ENCODE assay signal across 8 mouse cellular contexts in the genomic region with DNA sequence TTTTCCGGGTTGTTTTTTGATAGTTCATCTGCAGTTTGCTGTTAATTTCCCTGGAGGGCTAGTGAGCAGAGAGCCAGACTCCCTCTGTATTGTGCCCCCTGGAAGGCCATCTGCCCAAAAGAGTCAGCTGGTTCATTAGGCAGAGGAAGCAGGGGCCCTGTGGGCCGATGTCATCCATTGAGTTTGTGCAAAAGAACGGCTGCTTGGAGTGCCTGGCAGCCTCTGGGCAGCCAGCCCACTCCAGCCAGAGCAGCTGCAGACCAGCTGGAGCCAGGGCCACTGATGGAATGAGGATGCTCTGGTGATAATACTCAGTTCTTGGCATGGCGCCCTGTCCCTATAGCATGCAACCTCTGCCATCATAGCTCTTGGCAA. TPM values are rescaled to one million over a fixed set of nuclear protein-coding genes. Genes with fewer than 3 reads are reported as not detected.
DNase-seq lines count a peak whose midpoint lies in the region; ATAC-seq and TF ChIP-seq lines count a peak whose summit lies in the region.

No protein-coding gene starts in this region.

- no peak overlapping the region for H3K4me2 ChIP-seq in lung, embryonic 14.5 days
- H3K4me2 ChIP-seq in hindbrain, embryonic 11.5 days (replicated peaks; ENCODE audit: low read depth, low read length), result no peak overlapping the region
- H3K4me2 ChIP-seq in limb, embryonic 14.5 days (replicated peaks; ENCODE audit: low read depth, low read length, severe bottlenecking), result no peak overlapping the region

- H3K9ac ChIP-seq in lung, embryonic 14.5 days, result no peak overlapping the region
- H3K9ac ChIP-seq in hindbrain, embryonic 11.5 days (ENCODE audit: low read depth, low read length), result no peak overlapping the region
- no peak overlapping the region for H3K9ac ChIP-seq in limb, embryonic 14.5 days (ENCODE audit: low read depth, low read length, severe bottlenecking)

- peak; percentile 62; the same call in 1 of the 2 replicates for ATAC-seq in lung, embryonic 14.5 days (ENCODE audit: insufficient read depth)
- peak; percentile 78 for ATAC-seq in hindbrain, embryonic 11.5 days (ENCODE audit: low FRiP score)
- peak; percentile 76 for ATAC-seq in limb, embryonic 14.5 days (ENCODE audit: low FRiP score, low read depth)

- no peak for TF ChIP-seq POLR2A in lung, adult 2 months (IDR thresholded peaks at IDR 0.05; ENCODE audit: borderline replicate concordance, extremely low read depth, low read depth, low read length)
- no peak for TF ChIP-seq POLR2A in limb, embryonic 14.5 days (IDR thresholded peaks at IDR 0.05; ENCODE audit: borderline replicate concordance, extremely low read depth, insufficient read depth, insufficient read length)

- H3K4me3 ChIP-seq in lung, embryonic 14.5 days (ENCODE audit: low read depth, low read length), result no peak overlapping the region
- no peak overlapping the region for H3K4me3 ChIP-seq in lung, adult 2 months (replicated peaks; ENCODE audit: extremely low read depth, low read depth, low read length)
- H3K4me3 ChIP-seq in hindbrain, embryonic 11.5 days (ENCODE audit: low read depth, low read length), result no peak overlapping the region
- H3K4me3 ChIP-seq in limb, embryonic 14.5 days (replicated peaks; ENCODE audit: low read length), result no peak overlapping the region

- H3K27me3 ChIP-seq in lung, embryonic 14.5 days (ENCODE audit: insufficient read depth, low read length), result no peaks in the 10 kb centered on the region
- no peaks in the 10 kb centered on the region for H3K27me3 ChIP-seq in hindbrain, embryonic 11.5 days (ENCODE audit: control insufficient read depth, insufficient read depth, low read length)
- no peaks in the 10 kb centered on the region for H3K27me3 ChIP-seq in limb, embryonic 14.5 days (ENCODE audit: control insufficient read depth, insufficient read depth, low read length)

- no peaks in the 10 kb centered on the region for H3K9me3 ChIP-seq in lung, embryonic 14.5 days (ENCODE audit: low read depth, low read length)
- H3K9me3 ChIP-seq in hindbrain, embryonic 11.5 days (ENCODE audit: control insufficient read depth, low read length), result no peaks in the 10 kb centered on the region
- H3K9me3 ChIP-seq in limb, embryonic 14.5 days (ENCODE audit: control insufficient read depth, low read length), result no peaks in the 10 kb centered on the region

- H3K36me3 ChIP-seq in lung, embryonic 14.5 days (ENCODE audit: insufficient read depth), result no peaks in the 10 kb centered on the region
- H3K36me3 ChIP-seq in hindbrain, embryonic 11.5 days (ENCODE audit: control insufficient read depth, insufficient read depth, low read length), result no peaks in the 10 kb centered on the region
- H3K36me3 ChIP-seq in limb, embryonic 14.5 days (ENCODE audit: control insufficient read depth, insufficient read depth, low read length), result no peaks in the 10 kb centered on the region

- DNase-seq in lung, embryonic 14.5 days, result peak; percentile 84
- DNase-seq in lung, adult 2 months, result no peak
- peak; percentile 45 to 56 for DNase-seq in cerebellum, postnatal 14 days
- peak; percentile 64 for DNase-seq in hindbrain, embryonic 11.5 days (ENCODE audit: low spot score)
- peak; percentile 78 for DNase-seq in limb, embryonic 14.5 days (ENCODE audit: low spot score)
- DNase-seq in right cerebral cortex, adult 2 months (ENCODE audit: low spot score in 2 of 2), result peak; percentile 19 to 50
- DNase-seq in spleen, postnatal 10 days (ENCODE audit: low spot score in 2 of 2), result no peak
- DNase-seq in natural killer cell, adult 2 months (ENCODE audit: low spot score in 2 of 2), result no peak

- H3K27ac ChIP-seq in lung, embryonic 14.5 days (ENCODE audit: low read depth), result no peak overlapping the region
- H3K27ac ChIP-seq in hindbrain, embryonic 11.5 days (ENCODE audit: low read depth, low read length), result no peak overlapping the region
- H3K27ac ChIP-seq in limb, embryonic 14.5 days (replicated peaks; ENCODE audit: low read depth, low read length), result no peak overlapping the region

- no peak for TF ChIP-seq CTCF in lung, embryonic 14.5 days (IDR thresholded peaks at IDR 0.05; ENCODE audit: low read depth)
- no peak for TF ChIP-seq CTCF in lung, adult 2 months (IDR thresholded peaks at IDR 0.05; ENCODE audit: insufficient read depth, low read length)

- peaks cover 10% of the 10 kb centered on the region for H3K4me1 ChIP-seq in lung, embryonic 14.5 days (ENCODE audit: insufficient read depth)
- peaks cover 3% of the 10 kb centered on the region; the same call in 1 of the 2 replicates for H3K4me1 ChIP-seq in lung, adult 2 months (ENCODE audit: control insufficient read depth, insufficient read depth, low read length)
- peaks cover 8% of the 10 kb centered on the region for H3K4me1 ChIP-seq in hindbrain, embryonic 11.5 days (replicated peaks; ENCODE audit: control insufficient read depth, insufficient read depth, low read length)
- peaks cover 14% of the 10 kb centered on the region; the same call in 1 of the 2 replicates for H3K4me1 ChIP-seq in limb, embryonic 14.5 days (ENCODE audit: control insufficient read depth, insufficient read depth, low read length)

- WGBS in lung, embryonic 14.5 days, result 37% methylated on average over 4 of the region's 4 CpGs
- 26% methylated on average over 4 of the region's 4 CpGs for WGBS in lung, adult 2 months
- WGBS in hindbrain, embryonic 11.5 days, result 43% methylated on average over 4 of the region's 4 CpGs
- 32% methylated on average over 4 of the region's 4 CpGs for WGBS in limb, embryonic 14.5 days

RNA-seq across cellular contexts. Expression of gene Ass1, which starts 20.6 kb away (rescaled TPM):
- 9.1 and 9.5 TPM in 2 replicates for polyA plus RNA-seq in lung, embryonic 14.5 days (2014; fragmentation: Nextera tagmentation; extraction: Ambion mirVana)
- 14.3 and 18.2 TPM in 2 replicates for polyA plus RNA-seq in lung, adult 2 months (2012; rRNA removed)
- 10.3 and 11.0 TPM in 2 replicates for polyA plus RNA-seq in hindbrain, embryonic 11.5 days (2014; fragmentation: Nextera tagmentation; extraction: Ambion mirVana)
- 15.4 and 17.1 TPM in 2 replicates for polyA plus RNA-seq in limb, embryonic 14.5 days (2012; rRNA removed)
- 21.3 and 27.1 TPM in 2 replicates for polyA plus RNA-seq in limb, embryonic 14.5 days (2014; fragmentation: Nextera tagmentation; extraction: Ambion mirVana)

Comparison
In these comparisons a context has a peak if more than half of its experiments do, and no peak if none do; other contexts are left out.
1. DNase-seq: peak in lung, embryonic 14.5 days (single experiment), cerebellum, postnatal 14 days (2 of 2), hindbrain, embryonic 11.5 days (single experiment), limb, embryonic 14.5 days (single experiment) and right cerebral cortex, adult 2 months (2 of 2); none in lung, adult 2 months (single experiment), spleen, postnatal 10 days (0 of 2) and natural killer cell, adult 2 months (0 of 2).
2. Peak in every context shown above with its lines, with median percentiles within 50 percentile points of each other: ATAC-seq.